Mouse (Mus musculus): ENCODE measurements around the gene Ehd4.

DNA sequence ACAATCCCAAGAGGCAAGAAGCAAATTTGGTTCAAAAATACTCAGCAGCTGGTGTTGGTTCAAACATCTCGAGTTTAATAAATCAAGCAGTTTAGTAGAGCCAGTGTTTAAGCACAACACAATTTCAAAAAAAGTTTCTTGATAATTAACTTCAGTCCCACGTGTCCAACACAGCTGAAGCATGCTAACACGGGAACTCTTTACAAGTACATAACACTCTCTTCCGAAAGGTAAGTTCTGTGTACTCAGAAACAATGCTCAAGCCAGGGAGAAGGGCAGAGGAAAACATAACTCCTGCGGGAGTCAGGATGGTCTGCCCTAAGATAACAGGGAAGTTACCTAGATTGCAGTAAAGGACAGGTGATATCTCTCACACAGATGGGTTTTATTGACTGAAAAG is 12.1 kb downstream of the Ehd4 start:
- TF ChIP-seq JUN (IDR thresholded peaks at IDR 0.05; ENCODE audit: insufficient read depth, low read depth, low read length), result no peak
- TF ChIP-seq CTCF (conservative IDR thresholded peaks at IDR 0.05 in 1 of 2, IDR thresholded peaks at IDR 0.05 in 1 of 2; ENCODE audit: low read depth in 2 of 2, low read length in 2 of 2), result no peak
- no peak for TF ChIP-seq POLR2A (IDR thresholded peaks at IDR 0.05; ENCODE audit: low read depth, low read length)
- no peak for TF ChIP-seq CHD2 (IDR thresholded peaks at IDR 0.05; ENCODE audit: low read length)
- TF ChIP-seq ELF1 (IDR thresholded peaks at IDR 0.05; ENCODE audit: low read depth, low read length), result no peak
- TF ChIP-seq BHLHE40 (IDR thresholded peaks at IDR 0.05; ENCODE audit: low read depth, low read length), result no peak
- no peak for TF ChIP-seq E2F4 (IDR thresholded peaks at IDR 0.05; ENCODE audit: insufficient replicate concordance, low read depth, low read length)
- TF ChIP-seq KAT2A (IDR thresholded peaks at IDR 0.05; ENCODE audit: insufficient replicate concordance, low read length), result no peak
- TF ChIP-seq USF1 (IDR thresholded peaks at IDR 0.05; ENCODE audit: low read depth, low read length), result no peak

Data from CH12.LX (cell line).